Mouse (Mus musculus) erythroblast, embryonic 14.5 days (primary cell): ENCODE results near the gene Foxd2.

Experiments
- GATA1 ChIP-seq: IDR thresholded peaks from 2 replicates; pipeline ENCODE4 v1.6.1; 2012; ENCODE audit warnings: low read length, inconsistent platforms, mixed read lengths
- TAL1 ChIP-seq: IDR thresholded peaks from 3 replicates; pipeline ENCODE4 v1.6.1; 2012; ENCODE audit warnings: low read length, inconsistent platforms, mixed read lengths

- TF ChIP-seq TAL1 (no peak), GATA1 (no peak)
Measured at GRCm38 (mm10) chr4:114945021-114945420, 36.3 kb upstream of the Foxd2 start.
